Mouse (Mus musculus) heart, postnatal 0 days (tissue): ENCODE data around the gene Prkag2.

Experiments
- CTCF ChIP-seq: IDR thresholded peaks from 2 replicates; pipeline ENCODE4 v1.5.1; 2016; ENCODE audit warnings: antibody characterized with exemption, control low read depth, low read depth
- EP300 ChIP-seq: IDR thresholded peaks from 2 replicates; pipeline ENCODE4 v1.6.1; 2016; ENCODE audit warnings: antibody characterized with exemption, low read depth

GRCm38 (mm10) chr5:25010438-25010892 is 90.0 kb downstream of the Prkag2 start:
- no peak for TF ChIP-seq EP300
- TF ChIP-seq CTCF = peak; percentile 97
